Mouse (Mus musculus): Measurements from ENCODE around the gene Prnp. TPM values are rescaled to one million over a fixed set of nuclear protein-coding genes. Genes with fewer than 3 reads are reported as not detected.

Prnp gene
- polyA plus RNA-seq, 1 experiment = 207 TPM

DNA sequence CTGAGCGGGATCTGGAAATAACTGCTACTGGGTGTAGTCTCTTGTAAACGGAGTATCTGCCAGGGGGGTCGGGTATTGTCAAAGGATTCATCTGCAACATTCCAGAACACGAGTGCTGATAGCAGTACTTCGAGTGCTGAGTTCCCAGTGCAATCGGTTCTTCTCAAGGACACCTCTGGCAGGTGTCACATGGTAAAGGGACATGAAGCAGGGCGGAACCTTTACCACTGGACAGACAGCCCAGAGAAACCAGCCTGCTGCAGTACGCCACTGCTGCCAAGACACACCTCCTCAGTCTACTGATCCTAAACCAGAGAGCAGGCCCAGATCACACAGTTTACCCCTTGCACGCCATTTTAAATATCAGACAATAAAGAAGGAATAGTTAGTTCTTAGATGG lies 45.1 kb downstream of the Prnp start:
- H3K4me3 ChIP-seq (ENCODE audit: insufficient read depth, low read length) = no peak overlapping the region
- no peak for TF ChIP-seq POLR2A (IDR thresholded peaks at IDR 0.05; ENCODE audit: low read depth, low read length)
- TF ChIP-seq CTCF (IDR thresholded peaks at IDR 0.05; ENCODE audit: borderline replicate concordance, insufficient read depth, low read length) = no peak
- H3K27ac ChIP-seq (ENCODE audit: insufficient read depth, low read length) = no peak overlapping the region
- no peaks in the 10 kb centered on the region for H3K4me1 ChIP-seq (ENCODE audit: control insufficient read depth, insufficient read depth, low read length)

DNA sequence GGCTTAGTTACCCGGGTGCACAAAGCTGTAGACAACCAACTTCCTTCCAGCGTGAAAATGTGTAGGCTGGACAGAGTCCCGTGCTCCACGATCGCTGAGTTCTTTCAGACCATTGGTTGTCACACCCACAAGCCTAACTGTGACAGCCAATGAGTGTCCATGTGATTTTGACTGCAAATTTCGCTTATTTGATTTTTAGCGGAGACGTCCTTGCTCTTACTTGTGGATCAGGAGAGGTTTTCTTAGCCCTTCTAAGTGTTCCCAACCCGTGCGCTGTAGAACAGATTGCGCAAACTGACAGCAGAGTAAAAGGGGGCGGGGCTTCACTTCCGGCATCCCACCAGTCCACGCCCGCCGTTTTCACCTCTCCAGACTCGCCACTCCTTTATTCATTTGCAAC lies 45.5 kb downstream of the Prnp start:
- H3K27ac ChIP-seq (ENCODE audit: insufficient read depth, low read length) = no peak overlapping the region
- TF ChIP-seq CTCF (IDR thresholded peaks at IDR 0.05; ENCODE audit: borderline replicate concordance, insufficient read depth, low read length) = no peak
- no peak for TF ChIP-seq POLR2A (IDR thresholded peaks at IDR 0.05; ENCODE audit: low read depth, low read length)
- no peaks in the 10 kb centered on the region for H3K4me1 ChIP-seq (ENCODE audit: control insufficient read depth, insufficient read depth, low read length)
- peak overlapping the region; percentile 11; the same call in 1 of the 2 replicates for H3K4me3 ChIP-seq (ENCODE audit: insufficient read depth, low read length)

DNA sequence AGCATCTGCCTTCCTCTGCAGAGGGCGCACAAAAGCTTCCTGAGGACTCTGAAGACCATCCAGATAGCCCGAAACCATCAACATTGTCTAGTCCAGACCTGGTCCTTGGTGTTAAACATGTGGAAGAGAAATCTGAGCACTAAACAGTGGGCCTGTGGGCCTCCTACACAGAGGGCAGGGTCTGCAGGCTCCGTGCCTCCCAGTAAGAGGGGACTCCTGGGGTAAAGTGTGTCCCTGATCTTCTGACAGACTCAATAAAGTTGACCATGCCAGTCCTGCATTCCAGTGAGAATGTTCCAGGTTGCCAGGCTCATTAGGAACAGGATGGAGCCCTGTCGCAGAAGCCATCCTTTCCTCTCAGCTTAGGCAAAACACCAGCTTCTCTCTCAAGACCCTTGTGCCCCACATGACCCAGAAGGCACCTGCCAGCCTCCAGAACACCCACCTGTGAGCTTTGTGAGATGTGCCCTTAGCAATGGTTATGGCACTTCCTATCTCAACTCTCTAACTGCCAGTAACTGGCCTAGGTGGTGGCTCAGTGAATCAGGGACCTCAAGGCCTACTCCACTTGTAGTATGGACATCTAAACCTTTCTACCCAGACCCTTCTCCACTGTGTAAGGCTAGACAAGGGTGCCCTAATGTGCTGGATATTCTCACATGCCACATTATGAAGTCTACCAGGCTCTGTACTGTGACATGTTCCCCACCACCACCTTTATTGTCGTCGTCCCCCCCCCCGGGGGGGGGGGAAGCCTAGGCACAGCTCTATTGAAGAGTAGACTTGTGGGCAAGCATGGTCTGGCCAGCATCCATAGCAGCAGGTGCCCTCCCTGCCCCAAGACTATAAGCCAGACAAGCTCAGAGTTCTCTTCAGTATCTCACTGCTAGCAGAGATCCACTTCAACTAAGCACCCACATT lies 46.9 kb downstream of the Prnp start:
- Histone ChIP-seq H3K27ac (ENCODE audit: insufficient read depth, low read length) (no peak overlapping the region), H3K4me1 (ENCODE audit: control insufficient read depth, insufficient read depth, low read length) (no peaks in the 10 kb centered on the region), H3K4me3 (ENCODE audit: insufficient read depth, low read length) (no peak overlapping the region)
- TF ChIP-seq CTCF (IDR thresholded peaks at IDR 0.05; ENCODE audit: borderline replicate concordance, insufficient read depth, low read length) (no peak), POLR2A (IDR thresholded peaks at IDR 0.05; ENCODE audit: low read depth, low read length) (no peak)

DNA sequence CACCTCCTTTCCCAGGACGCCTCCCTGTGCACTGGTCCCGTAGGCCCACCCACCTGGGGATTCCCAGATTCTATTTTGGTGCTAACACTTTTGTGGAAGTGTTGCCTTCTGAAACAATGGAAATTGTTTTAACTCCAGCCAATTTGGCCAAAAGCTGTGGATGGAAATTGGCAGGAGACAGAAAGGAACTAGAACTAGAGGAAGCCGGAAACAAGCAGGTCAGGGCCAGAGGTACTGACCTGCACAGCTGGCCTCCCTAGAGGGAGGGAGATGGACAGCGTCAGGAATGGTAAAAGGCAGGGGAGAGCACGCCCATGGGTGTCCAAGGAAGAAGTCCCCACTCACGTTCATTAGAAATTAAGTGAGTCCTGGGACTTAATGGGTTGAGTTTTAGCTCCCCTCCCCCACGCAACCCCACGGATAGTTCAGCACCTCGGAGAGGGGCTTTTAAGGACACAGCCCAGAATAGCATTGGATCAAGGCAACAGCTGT lies 48.0 kb downstream of the Prnp start:
- TF ChIP-seq POLR2A (IDR thresholded peaks at IDR 0.05; ENCODE audit: low read depth, low read length) = no peak
- TF ChIP-seq CTCF (IDR thresholded peaks at IDR 0.05; ENCODE audit: borderline replicate concordance, insufficient read depth, low read length) = no peak
- Histone ChIP-seq H3K4me3 (ENCODE audit: insufficient read depth, low read length) (no peak overlapping the region), H3K27ac (ENCODE audit: insufficient read depth, low read length) (no peak overlapping the region), H3K4me1 (ENCODE audit: control insufficient read depth, insufficient read depth, low read length) (no peaks in the 10 kb centered on the region)

DNA sequence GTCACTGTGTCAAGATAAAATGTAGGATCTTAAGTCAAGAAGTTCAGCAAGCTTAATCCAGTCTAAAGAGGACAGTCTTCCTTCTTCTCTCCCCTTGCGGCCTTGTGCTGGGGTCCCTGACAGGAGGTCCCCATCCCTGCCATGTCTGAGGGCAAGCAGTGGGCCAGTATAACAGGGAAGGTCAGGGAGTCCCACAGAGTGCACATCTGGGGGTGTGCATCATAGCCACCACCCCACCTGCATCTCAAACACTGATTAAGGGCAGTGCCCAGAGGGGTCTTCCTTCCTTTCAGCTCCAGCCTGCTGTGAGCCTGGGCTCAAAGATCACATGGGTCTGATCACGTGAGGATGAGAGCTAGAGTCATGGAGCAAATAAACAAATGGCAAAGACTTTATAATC lies 51.9 kb downstream of the Prnp start:
- no peak overlapping the region for H3K27ac ChIP-seq (ENCODE audit: insufficient read depth, low read length)
- TF ChIP-seq POLR2A (IDR thresholded peaks at IDR 0.05; ENCODE audit: low read depth, low read length) (no peak), CTCF (IDR thresholded peaks at IDR 0.05; ENCODE audit: borderline replicate concordance, insufficient read depth, low read length) (no peak)
- H3K4me1 ChIP-seq (ENCODE audit: control insufficient read depth, insufficient read depth, low read length) = no peaks in the 10 kb centered on the region
- H3K4me3 ChIP-seq (ENCODE audit: insufficient read depth, low read length) = no peak overlapping the region

DNA sequence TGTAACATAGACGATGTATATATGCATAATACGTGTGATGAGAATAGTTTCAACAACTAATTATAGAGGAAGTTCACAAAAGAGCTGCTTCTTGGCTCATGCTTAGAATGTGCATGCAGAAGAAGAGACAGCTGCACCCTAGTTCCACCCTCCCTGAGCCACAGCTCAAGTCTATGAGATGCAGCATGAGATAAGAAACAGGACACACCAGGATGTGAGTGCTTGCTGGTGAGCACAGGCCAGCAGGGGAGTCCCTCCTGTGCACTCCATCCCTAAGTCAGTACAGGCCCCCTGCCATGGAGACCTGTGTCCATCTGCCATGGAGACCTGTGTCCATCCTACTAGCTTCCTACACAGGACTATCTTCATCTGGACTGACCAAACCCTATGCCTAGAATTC lies 60.9 kb downstream of the Prnp start:
- Histone ChIP-seq H3K4me1 (ENCODE audit: control insufficient read depth, insufficient read depth, low read length) (no peaks in the 10 kb centered on the region), H3K4me3 (ENCODE audit: insufficient read depth, low read length) (no peak overlapping the region), H3K27ac (ENCODE audit: insufficient read depth, low read length) (no peak overlapping the region)
- TF ChIP-seq POLR2A (IDR thresholded peaks at IDR 0.05; ENCODE audit: low read depth, low read length) = no peak
- TF ChIP-seq CTCF (IDR thresholded peaks at IDR 0.05; ENCODE audit: borderline replicate concordance, insufficient read depth, low read length) = no peak

DNA sequence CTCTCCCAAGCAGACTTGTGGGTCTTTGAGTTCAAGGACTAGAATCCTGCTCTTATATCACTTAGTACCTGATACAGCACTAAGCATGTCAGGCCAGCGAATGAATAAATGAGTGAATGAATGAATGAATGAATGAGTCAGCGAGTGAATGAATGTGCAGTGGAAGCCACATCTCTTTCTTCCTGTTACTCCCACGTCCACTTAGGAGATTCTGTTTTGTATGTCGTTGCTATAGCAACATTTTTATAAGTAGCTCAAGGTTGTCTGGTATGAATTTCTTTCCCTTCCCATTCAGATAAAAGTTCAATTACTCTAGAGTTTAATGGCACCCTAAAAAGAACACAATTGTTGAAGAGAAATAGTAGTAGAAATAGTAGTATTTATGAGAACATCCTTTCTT lies 61.4 kb downstream of the Prnp start:
- Histone ChIP-seq H3K4me1 (ENCODE audit: control insufficient read depth, insufficient read depth, low read length) (no peaks in the 10 kb centered on the region), H3K27ac (ENCODE audit: insufficient read depth, low read length) (no peak overlapping the region), H3K4me3 (ENCODE audit: insufficient read depth, low read length) (no peak overlapping the region)
- TF ChIP-seq POLR2A (IDR thresholded peaks at IDR 0.05; ENCODE audit: low read depth, low read length) = no peak
- TF ChIP-seq CTCF (IDR thresholded peaks at IDR 0.05; ENCODE audit: borderline replicate concordance, insufficient read depth, low read length) = no peak

DNA sequence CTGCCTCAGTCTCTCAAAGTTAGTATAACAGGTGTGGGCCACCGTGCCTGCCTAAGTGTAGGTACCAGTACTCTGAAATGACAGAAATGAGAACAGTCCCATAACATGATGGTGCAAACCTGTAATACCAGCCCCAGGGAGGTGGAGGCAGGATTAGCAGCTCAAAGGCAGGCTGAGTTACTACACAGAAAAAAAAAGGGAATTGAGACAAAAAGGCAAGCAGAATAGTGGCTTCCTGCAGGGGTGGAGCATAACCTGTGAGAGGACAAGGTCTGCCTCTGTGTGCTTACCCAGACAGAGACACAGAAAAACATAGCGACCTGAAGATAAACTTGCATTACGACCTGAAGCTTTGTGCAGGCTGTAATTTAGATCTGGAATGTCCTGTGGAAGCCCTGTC lies 66.9 kb downstream of the Prnp start:
- no peak overlapping the region for H3K4me3 ChIP-seq (ENCODE audit: insufficient read depth, low read length)
- H3K27ac ChIP-seq (ENCODE audit: insufficient read depth, low read length) = no peak overlapping the region
- TF ChIP-seq CTCF (IDR thresholded peaks at IDR 0.05; ENCODE audit: borderline replicate concordance, insufficient read depth, low read length) = no peak
- TF ChIP-seq POLR2A (IDR thresholded peaks at IDR 0.05; ENCODE audit: low read depth, low read length) = no peak
- no peaks in the 10 kb centered on the region for H3K4me1 ChIP-seq (ENCODE audit: control insufficient read depth, insufficient read depth, low read length)

DNA sequence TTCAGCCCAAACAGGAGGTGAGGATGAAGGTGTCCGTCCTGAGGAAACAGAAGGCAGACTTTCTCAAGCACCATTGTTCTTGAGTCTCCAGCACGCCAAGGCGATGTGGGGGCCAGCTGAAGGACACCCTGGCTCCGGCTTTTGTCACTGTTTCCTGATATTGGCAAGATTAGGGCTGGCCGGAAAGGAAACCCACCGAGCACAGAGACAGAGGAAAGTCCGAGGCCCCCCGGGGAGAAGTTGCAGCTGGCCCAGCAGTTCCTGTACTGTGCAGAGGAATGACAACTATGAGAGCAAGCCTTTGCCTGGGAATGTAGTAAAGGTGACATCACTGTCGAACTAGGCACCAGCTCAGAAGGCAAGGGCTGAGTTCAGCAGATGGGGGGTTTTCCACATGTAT lies 71.1 kb downstream of the Prnp start:
- Histone ChIP-seq H3K27ac (ENCODE audit: insufficient read depth, low read length) (no peak overlapping the region), H3K4me1 (ENCODE audit: control insufficient read depth, insufficient read depth, low read length) (no peaks in the 10 kb centered on the region), H3K4me3 (ENCODE audit: insufficient read depth, low read length) (no peak overlapping the region)
- TF ChIP-seq POLR2A (IDR thresholded peaks at IDR 0.05; ENCODE audit: low read depth, low read length) (no peak), CTCF (IDR thresholded peaks at IDR 0.05; ENCODE audit: borderline replicate concordance, insufficient read depth, low read length) (no peak)

DNA sequence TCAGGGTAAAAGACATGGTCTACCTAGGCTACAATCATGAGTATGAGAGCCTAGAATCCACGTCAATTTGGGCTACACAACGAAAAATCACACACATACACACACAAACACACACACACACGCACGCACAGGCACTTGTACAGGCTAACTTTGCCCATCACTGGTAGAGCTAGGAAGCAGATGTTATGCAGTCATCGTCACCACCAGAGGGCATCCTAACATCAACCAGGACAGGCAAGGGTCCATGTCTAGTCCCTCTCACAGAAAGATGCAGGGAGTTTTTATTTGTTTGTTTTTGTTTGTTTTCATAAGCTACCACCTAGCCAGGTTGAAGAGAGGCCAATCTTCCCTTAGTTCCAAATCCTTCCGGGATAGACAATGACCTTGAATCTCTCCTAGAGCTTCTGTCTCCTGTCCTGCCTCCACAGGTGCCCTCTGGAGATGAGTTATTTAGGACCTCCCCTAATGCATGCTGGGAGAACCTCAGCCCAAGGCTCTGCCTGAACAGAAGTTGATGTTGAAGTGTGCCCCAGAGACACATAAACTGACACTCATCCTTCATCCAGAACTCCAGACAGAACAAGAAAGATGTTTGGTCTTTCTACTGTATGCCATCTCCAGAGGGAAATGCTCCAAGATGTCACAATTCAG lies 72.9 kb downstream of the Prnp start:
- Histone ChIP-seq H3K4me1 (ENCODE audit: control insufficient read depth, insufficient read depth, low read length) (no peaks in the 10 kb centered on the region), H3K4me3 (ENCODE audit: insufficient read depth, low read length) (no peak overlapping the region)
- TF ChIP-seq POLR2A (IDR thresholded peaks at IDR 0.05; ENCODE audit: low read depth, low read length) = no peak
- TF ChIP-seq CTCF (IDR thresholded peaks at IDR 0.05; ENCODE audit: borderline replicate concordance, insufficient read depth, low read length) = peak; percentile 95; the same call in 1 of the 2 replicates

More for the DNA sequence above, 72.9 kb downstream of the Prnp start:
- no peak overlapping the region for H3K27ac ChIP-seq (ENCODE audit: insufficient read depth, low read length)

Data from embryonic fibroblast, embryonic 13.5 days (primary cell).